Mouse (Mus musculus): ENCODE results near the gene Elp5. TPM values are rescaled to one million over a fixed set of nuclear protein-coding genes. Genes with fewer than 3 reads are reported as not detected.

Elp5 gene
- polyA plus RNA-seq, 1 experiment from 2014 or later, result 166 TPM

GRCm38 (mm10) chr11:69945997-69946891 is 36.1 kb downstream of the Elp5 start:
- Histone ChIP-seq H3K4me1 (replicated peaks; ENCODE audit: control insufficient read depth, insufficient read depth, low read length) (peaks cover 17% of the 10 kb centered on the region), H3K9ac (replicated peaks; ENCODE audit: low read depth, low read length) (no peak overlapping the region), H3K36me3 (ENCODE audit: control insufficient read depth, insufficient read depth) (no peaks in the 10 kb centered on the region), H3K27ac (ENCODE audit: low read length) (no peak overlapping the region), H3K4me3 (replicated peaks; ENCODE audit: low read length) (no peak overlapping the region), H3K27me3 (replicated peaks; ENCODE audit: control insufficient read depth, insufficient read depth, low read length) (no peaks in the 10 kb centered on the region), H3K4me2 (ENCODE audit: low read length) (no peak overlapping the region), H3K9me3 (ENCODE audit: control insufficient read depth, low read length) (no peaks in the 10 kb centered on the region)
- 91% methylated on average over 18 of the region's 18 CpGs for WGBS
- ATAC-seq, result no peak

GRCm38 (mm10) chr11:69945216-69945615 is 37.1 kb downstream of the Elp5 start:
- ATAC-seq, result no peak
- 84% methylated on average over 13 of the region's 13 CpGs for WGBS

GRCm38 (mm10) chr11:69940962-69941361 is 41.4 kb downstream of the Elp5 start:
- Histone ChIP-seq H3K4me1 (replicated peaks; ENCODE audit: control insufficient read depth, insufficient read depth, low read length) (peaks cover 9% of the 10 kb centered on the region), H3K27me3 (replicated peaks; ENCODE audit: control insufficient read depth, insufficient read depth, low read length) (peaks cover 13% of the 10 kb centered on the region), H3K27ac (ENCODE audit: low read length) (no peak overlapping the region), H3K9ac (replicated peaks; ENCODE audit: low read depth, low read length) (no peak overlapping the region), H3K36me3 (ENCODE audit: control insufficient read depth, insufficient read depth) (no peaks in the 10 kb centered on the region), H3K4me3 (replicated peaks; ENCODE audit: low read length) (no peak overlapping the region), H3K9me3 (ENCODE audit: control insufficient read depth, low read length) (no peaks in the 10 kb centered on the region), H3K4me2 (ENCODE audit: low read length) (no peak overlapping the region)
- ATAC-seq, result no peak
- WGBS, result 80% methylated on average over 4 of the region's 4 CpGs

More at GRCm38 (mm10) chr11:69945216-69945615, 37.1 kb downstream of the Elp5 start:
- H3K36me3 ChIP-seq (ENCODE audit: control insufficient read depth, insufficient read depth), result no peaks in the 10 kb centered on the region
- no peaks in the 10 kb centered on the region for H3K9me3 ChIP-seq (ENCODE audit: control insufficient read depth, low read length)
- no peak overlapping the region for H3K4me2 ChIP-seq (ENCODE audit: low read length)
- H3K4me3 ChIP-seq (replicated peaks; ENCODE audit: low read length), result no peak overlapping the region
- H3K27me3 ChIP-seq (replicated peaks; ENCODE audit: control insufficient read depth, insufficient read depth, low read length), result no peaks in the 10 kb centered on the region
- no peak overlapping the region for H3K27ac ChIP-seq (ENCODE audit: low read length)
- H3K9ac ChIP-seq (replicated peaks; ENCODE audit: low read depth, low read length), result no peak overlapping the region
- peaks cover 17% of the 10 kb centered on the region for H3K4me1 ChIP-seq (replicated peaks; ENCODE audit: control insufficient read depth, insufficient read depth, low read length)

- 94% methylated on average over 17 of the region's 17 CpGs for WGBS
- Histone ChIP-seq H3K27ac (ENCODE audit: low read length) (no peak overlapping the region), H3K4me3 (replicated peaks; ENCODE audit: low read length) (no peak overlapping the region), H3K9me3 (ENCODE audit: control insufficient read depth, low read length) (no peaks in the 10 kb centered on the region), H3K9ac (replicated peaks; ENCODE audit: low read depth, low read length) (no peak overlapping the region), H3K4me2 (ENCODE audit: low read length) (no peak overlapping the region), H3K27me3 (replicated peaks; ENCODE audit: control insufficient read depth, insufficient read depth, low read length) (peaks cover 13% of the 10 kb centered on the region), H3K4me1 (replicated peaks; ENCODE audit: control insufficient read depth, insufficient read depth, low read length) (peaks cover 15% of the 10 kb centered on the region), H3K36me3 (ENCODE audit: control insufficient read depth, insufficient read depth) (no peaks in the 10 kb centered on the region)
- ATAC-seq, result no peak
Observed at GRCm38 (mm10) chr11:69939731-69940130, 42.6 kb downstream of the Elp5 start.

GRCm38 (mm10) chr11:69939181-69939580 is 43.1 kb downstream of the Elp5 start:
- no peak for ATAC-seq
- 66% methylated on average over 5 of the region's 5 CpGs for WGBS
- H3K4me2 ChIP-seq (ENCODE audit: low read length), result no peak overlapping the region
- no peak overlapping the region for H3K27ac ChIP-seq (ENCODE audit: low read length)
- no peak overlapping the region for H3K4me3 ChIP-seq (replicated peaks; ENCODE audit: low read length)
- H3K4me1 ChIP-seq (replicated peaks; ENCODE audit: control insufficient read depth, insufficient read depth, low read length), result peaks cover 19% of the 10 kb centered on the region
- H3K9me3 ChIP-seq (ENCODE audit: control insufficient read depth, low read length), result no peaks in the 10 kb centered on the region
- no peak overlapping the region for H3K9ac ChIP-seq (replicated peaks; ENCODE audit: low read depth, low read length)
- H3K36me3 ChIP-seq (ENCODE audit: control insufficient read depth, insufficient read depth), result no peaks in the 10 kb centered on the region
- peaks cover 13% of the 10 kb centered on the region for H3K27me3 ChIP-seq (replicated peaks; ENCODE audit: control insufficient read depth, insufficient read depth, low read length)

GRCm38 (mm10) chr11:69938401-69938979 is 43.8 kb downstream of the Elp5 start:
- H3K27me3 ChIP-seq (replicated peaks; ENCODE audit: control insufficient read depth, insufficient read depth, low read length), result peaks cover 13% of the 10 kb centered on the region
- ATAC-seq, result no peak
- H3K36me3 ChIP-seq (ENCODE audit: control insufficient read depth, insufficient read depth), result no peaks in the 10 kb centered on the region
- no peak overlapping the region for H3K4me2 ChIP-seq (ENCODE audit: low read length)
- H3K4me1 ChIP-seq (replicated peaks; ENCODE audit: control insufficient read depth, insufficient read depth, low read length), result peaks cover 22% of the 10 kb centered on the region
- 18% methylated on average over 9 of the region's 9 CpGs for WGBS
- no peak overlapping the region for H3K27ac ChIP-seq (ENCODE audit: low read length)
- no peaks in the 10 kb centered on the region for H3K9me3 ChIP-seq (ENCODE audit: control insufficient read depth, low read length)
- H3K4me3 ChIP-seq (replicated peaks; ENCODE audit: low read length), result no peak overlapping the region
- no peak overlapping the region for H3K9ac ChIP-seq (replicated peaks; ENCODE audit: low read depth, low read length)

GRCm38 (mm10) chr11:69937834-69938233 is 44.5 kb downstream of the Elp5 start:
- WGBS, result 68% methylated on average over 5 of the region's 5 CpGs
- H3K9ac ChIP-seq (replicated peaks; ENCODE audit: low read depth, low read length), result no peak overlapping the region

GRCm38 (mm10) chr11:69937385-69937784 is 44.9 kb downstream of the Elp5 start:
- Histone ChIP-seq H3K4me3 (replicated peaks; ENCODE audit: low read length) (no peak overlapping the region), H3K4me1 (replicated peaks; ENCODE audit: control insufficient read depth, insufficient read depth, low read length) (peaks cover 22% of the 10 kb centered on the region), H3K36me3 (ENCODE audit: control insufficient read depth, insufficient read depth) (no peaks in the 10 kb centered on the region), H3K4me2 (ENCODE audit: low read length) (no peak overlapping the region), H3K27ac (ENCODE audit: low read length) (no peak overlapping the region), H3K27me3 (replicated peaks; ENCODE audit: control insufficient read depth, insufficient read depth, low read length) (peaks cover 13% of the 10 kb centered on the region), H3K9ac (replicated peaks; ENCODE audit: low read depth, low read length) (no peak overlapping the region), H3K9me3 (ENCODE audit: control insufficient read depth, low read length) (no peaks in the 10 kb centered on the region)
- no peak for ATAC-seq
- 32% methylated on average over 4 of the region's 4 CpGs for whole genome bisulfite sequencing

More at GRCm38 (mm10) chr11:69937834-69938233, 44.5 kb downstream of the Elp5 start:
- ATAC-seq, result no peak
- Histone ChIP-seq H3K27ac (ENCODE audit: low read length) (no peak overlapping the region), H3K4me1 (replicated peaks; ENCODE audit: control insufficient read depth, insufficient read depth, low read length) (peaks cover 22% of the 10 kb centered on the region), H3K27me3 (replicated peaks; ENCODE audit: control insufficient read depth, insufficient read depth, low read length) (peaks cover 13% of the 10 kb centered on the region), H3K9me3 (ENCODE audit: control insufficient read depth, low read length) (no peaks in the 10 kb centered on the region), H3K4me2 (ENCODE audit: low read length) (no peak overlapping the region), H3K4me3 (replicated peaks; ENCODE audit: low read length) (no peak overlapping the region), H3K36me3 (ENCODE audit: control insufficient read depth, insufficient read depth) (no peaks in the 10 kb centered on the region)

GRCm38 (mm10) chr11:69936714-69937347 is 45.5 kb downstream of the Elp5 start:
- Histone ChIP-seq H3K4me2 (ENCODE audit: low read length) (peak overlapping the region; percentile 100), H3K4me3 (replicated peaks; ENCODE audit: low read length) (peak overlapping the region; percentile 61)
- 37% methylated on average over 9 of the region's 9 CpGs for WGBS

More at GRCm38 (mm10) chr11:69936714-69937347, 45.5 kb downstream of the Elp5 start:
- H3K27ac ChIP-seq (ENCODE audit: low read length), result no peak overlapping the region
- no peak overlapping the region for H3K9ac ChIP-seq (replicated peaks; ENCODE audit: low read depth, low read length)
- H3K27me3 ChIP-seq (replicated peaks; ENCODE audit: control insufficient read depth, insufficient read depth, low read length), result peaks cover 13% of the 10 kb centered on the region
- peaks cover 22% of the 10 kb centered on the region for H3K4me1 ChIP-seq (replicated peaks; ENCODE audit: control insufficient read depth, insufficient read depth, low read length)
- no peak for ATAC-seq
- no peaks in the 10 kb centered on the region for H3K36me3 ChIP-seq (ENCODE audit: control insufficient read depth, insufficient read depth)
- no peaks in the 10 kb centered on the region for H3K9me3 ChIP-seq (ENCODE audit: control insufficient read depth, low read length)

Data from forebrain, embryonic 16.5 days (tissue).